Comparison of ENCODE assay signal across 26 mouse cellular contexts in genomic region chr7:102023821-102024220, GRCm38 (mm10). TPM values are rescaled to one million over a fixed set of nuclear protein-coding genes. Genes with fewer than 3 reads are reported as not detected.
DNase-seq lines count a peak whose midpoint lies in the region; ATAC-seq and TF ChIP-seq lines count a peak whose summit lies in the region.
"Had no signal": no experiment of that assay in that cellular context is flagged by ENCODE, and none has a peak within 500 bp of the region (broad histone marks: within the 10 kb centered on the region; RNA-seq: fewer than 3 reads in every experiment).

No protein-coding gene starts in this region.

- peaks cover 20% of the 10 kb centered on the region for H3K36me3 ChIP-seq in liver, embryonic 11.5 days (ENCODE audit: control insufficient read depth, insufficient read depth, low read length)
- H3K36me3 ChIP-seq in liver, postnatal 0 days (replicated peaks; ENCODE audit: insufficient read depth, low read length), result peaks cover 22% of the 10 kb centered on the region
- H3K36me3 ChIP-seq in midbrain, embryonic 15.5 days (replicated peaks), result peaks cover 34% of the 10 kb centered on the region

- DNase-seq in frontal cortex, postnatal 14 days (ENCODE audit: low spot score in 2 of 2), result no peak
- DNase-seq in liver, embryonic 11.5 days (ENCODE audit: low spot score), result peak; percentile 15
- DNase-seq in liver, postnatal 0 days, result no peak
- peak; percentile 51 for DNase-seq in right cerebral cortex, adult 18-20 months
- no peak for DNase-seq in right cerebral cortex, postnatal 14 days
- DNase-seq: adrenal gland, adult 8-10 months; adrenal gland, postnatal 25 days; cerebellum, adult 18-20 months; cerebellum, adult 9-10 months; cerebellum, postnatal 14 days; gastrocnemius, adult 2 months; gastrocnemius, postnatal 14 days; heart, adult 11 months had no signal

- peak; percentile 69 for ATAC-seq in frontal cortex, adult (ENCODE audit: low TSS enrichment)
- ATAC-seq in liver, embryonic 11.5 days (replicated peaks; ENCODE audit: low FRiP score), result no peak
- ATAC-seq in liver, postnatal 0 days, result no peak
- no peak for ATAC-seq in midbrain, embryonic 15.5 days (replicated peaks)
- ATAC-seq: activated CD4-positive, CD25-positive, alpha-beta regulatory T cell, adult 4 months; forebrain, embryonic 13.5 days; forebrain, embryonic 16.5 days had no signal

- 0 out of 2 replicates have a peak, but pooled peaks cover 2% of the 10 kb centered on the region for H3K4me1 ChIP-seq in liver, embryonic 11.5 days (replicated peaks; ENCODE audit: control insufficient read depth, insufficient read depth, low read length)
- no peaks in the 10 kb centered on the region for H3K4me1 ChIP-seq in liver, postnatal 0 days (ENCODE audit: insufficient read depth)
- H3K4me1 ChIP-seq in midbrain, embryonic 15.5 days, result no peaks in the 10 kb centered on the region
- H3K4me1 ChIP-seq: forebrain, embryonic 10.5 days; forebrain, embryonic 13.5 days; hindbrain, embryonic 12.5 days; hindbrain, embryonic 15.5 days had no signal

- no peak overlapping the region for H3K9ac ChIP-seq in liver, embryonic 11.5 days (ENCODE audit: low read depth, low read length)
- H3K9ac ChIP-seq in liver, postnatal 0 days (replicated peaks), result no peak overlapping the region
- H3K9ac ChIP-seq in midbrain, embryonic 15.5 days, result no peak overlapping the region
- H3K9ac ChIP-seq: forebrain, embryonic 13.5 days; hindbrain, embryonic 12.5 days; hindbrain, embryonic 15.5 days had no signal

- TF ChIP-seq CTCF in liver, postnatal 0 days (IDR thresholded peaks at IDR 0.05; ENCODE audit: low read depth), result no peak

- no peak for TF ChIP-seq EP300 in liver, postnatal 0 days (IDR thresholded peaks at IDR 0.05; ENCODE audit: low read depth)

- no peak overlapping the region for H3K4me3 ChIP-seq in liver, embryonic 11.5 days (ENCODE audit: low read depth, low read length)
- H3K4me3 ChIP-seq in liver, postnatal 0 days (ENCODE audit: low read depth, low read length), result no peak overlapping the region
- H3K4me3 ChIP-seq in midbrain, embryonic 15.5 days, result no peak overlapping the region
- H3K4me3 ChIP-seq: forebrain, embryonic 10.5 days; forebrain, embryonic 13.5 days; gastrocnemius, adult 2 months; hindbrain, embryonic 12.5 days; hindbrain, embryonic 15.5 days had no signal

- WGBS in liver, embryonic 11.5 days, result 94% methylated on average over 9 of the region's 9 CpGs
- 91% methylated on average over 9 of the region's 9 CpGs for WGBS in liver, postnatal 0 days (ENCODE audit: insufficient replicate concordance)
- WGBS in midbrain, embryonic 15.5 days, result 97% methylated on average over 9 of the region's 9 CpGs

- H3K27ac ChIP-seq in liver, embryonic 11.5 days (ENCODE audit: low read depth, low read length), result no peak overlapping the region
- H3K27ac ChIP-seq in liver, postnatal 0 days (ENCODE audit: low read depth), result no peak overlapping the region
- H3K27ac ChIP-seq in midbrain, embryonic 15.5 days, result no peak overlapping the region
- H3K27ac ChIP-seq: forebrain, embryonic 10.5 days; forebrain, embryonic 13.5 days; gastrocnemius, adult 2 months; hindbrain, embryonic 12.5 days; hindbrain, embryonic 15.5 days had no signal

- H3K4me2 ChIP-seq in liver, embryonic 11.5 days, result no peak overlapping the region
- no peak overlapping the region for H3K4me2 ChIP-seq in liver, postnatal 0 days (ENCODE audit: low read depth, low read length)
- H3K4me2 ChIP-seq in midbrain, embryonic 15.5 days, result no peak overlapping the region
- H3K4me2 ChIP-seq: forebrain, embryonic 13.5 days; heart, embryonic 11.5 days; hindbrain, embryonic 12.5 days; hindbrain, embryonic 15.5 days had no signal

- H3K9me3 ChIP-seq in liver, embryonic 11.5 days (ENCODE audit: control insufficient read depth, low read length), result no peaks in the 10 kb centered on the region
- no peaks in the 10 kb centered on the region for H3K9me3 ChIP-seq in liver, postnatal 0 days (ENCODE audit: low read length)
- H3K9me3 ChIP-seq in midbrain, embryonic 15.5 days, result no peaks in the 10 kb centered on the region
- H3K9me3 ChIP-seq: forebrain, embryonic 10.5 days; forebrain, embryonic 13.5 days; hindbrain, embryonic 12.5 days; hindbrain, embryonic 15.5 days had no signal

- no peaks in the 10 kb centered on the region for H3K27me3 ChIP-seq in liver, embryonic 11.5 days (replicated peaks; ENCODE audit: control insufficient read depth, insufficient read depth, low read length)
- no peaks in the 10 kb centered on the region for H3K27me3 ChIP-seq in liver, postnatal 0 days (ENCODE audit: insufficient read depth, low read length)
- H3K27me3 ChIP-seq in midbrain, embryonic 15.5 days (replicated peaks), result no peaks in the 10 kb centered on the region
- H3K27me3 ChIP-seq: forebrain, embryonic 13.5 days; hindbrain, embryonic 12.5 days; hindbrain, embryonic 15.5 days had no signal

RNA-seq across cellular contexts. Expression of gene Il18bp, which starts 5.3 kb away (rescaled TPM):
- polyA plus RNA-seq in liver, embryonic 11.5 days (2014; fragmentation: Nextera tagmentation; extraction: Ambion mirVana), result 2.4 and 3.9 TPM in 2 replicates
- polyA plus RNA-seq in liver, postnatal 0 days (2015; fragmentation: Nextera tagmentation; extraction: Ambion mirVana), result 37.7 and 40.6 TPM in 2 replicates
- 4.6 and 6.3 TPM in 2 replicates for polyA plus RNA-seq in midbrain, embryonic 15.5 days (2015; fragmentation: Nextera tagmentation; extraction: Ambion mirVana)

RNA-seq across cellular contexts. Expression of gene Rnf121, which starts 41.4 kb away (rescaled TPM):
- polyA plus RNA-seq in liver, embryonic 11.5 days (2014; fragmentation: Nextera tagmentation; extraction: Ambion mirVana), result 16.4 and 16.7 TPM in 2 replicates
- polyA plus RNA-seq in liver, postnatal 0 days (2015; fragmentation: Nextera tagmentation; extraction: Ambion mirVana), result 8.1 and 10.0 TPM in 2 replicates
- 33.7 and 34.2 TPM in 2 replicates for polyA plus RNA-seq in midbrain, embryonic 15.5 days (2015; fragmentation: Nextera tagmentation; extraction: Ambion mirVana)

RNA-seq across cellular contexts. Expression of gene Xndc1, which starts 41.5 kb away (rescaled TPM):
- 19.5 and 24.6 TPM in 2 replicates for polyA plus RNA-seq in liver, embryonic 11.5 days (2014; fragmentation: Nextera tagmentation; extraction: Ambion mirVana)
- 4.5 and 5.8 TPM in 2 replicates for polyA plus RNA-seq in liver, postnatal 0 days (2015; fragmentation: Nextera tagmentation; extraction: Ambion mirVana)
- 29.6 and 29.8 TPM in 2 replicates for polyA plus RNA-seq in midbrain, embryonic 15.5 days (2015; fragmentation: Nextera tagmentation; extraction: Ambion mirVana)

RNA-seq across cellular contexts. Expression of gene Xntrpc, which starts 41.7 kb away (rescaled TPM):
- polyA plus RNA-seq in liver, embryonic 11.5 days (2014; fragmentation: Nextera tagmentation; extraction: Ambion mirVana), result 0.71 and 0.81 TPM in 2 replicates
- 0.15 and 0.20 TPM in 2 replicates for polyA plus RNA-seq in liver, postnatal 0 days (2015; fragmentation: Nextera tagmentation; extraction: Ambion mirVana)
- 1.00 and 1.3 TPM in 2 replicates for polyA plus RNA-seq in midbrain, embryonic 15.5 days (2015; fragmentation: Nextera tagmentation; extraction: Ambion mirVana)

RNA-seq across cellular contexts. Expression of gene Trpc2, which starts 59.1 kb away (rescaled TPM):
- polyA plus RNA-seq in liver, embryonic 11.5 days (2014; fragmentation: Nextera tagmentation; extraction: Ambion mirVana), result not detected in 2 replicates
- not detected in 2 replicates for polyA plus RNA-seq in liver, postnatal 0 days (2015; fragmentation: Nextera tagmentation; extraction: Ambion mirVana)
- polyA plus RNA-seq in midbrain, embryonic 15.5 days (2015; fragmentation: Nextera tagmentation; extraction: Ambion mirVana), result not detected in 2 replicates
- polyA plus RNA-seq: embryonic facial prominence, embryonic 11.5 days; embryonic facial prominence, embryonic 14.5 days; forebrain, embryonic 10.5 days; forebrain, embryonic 13.5 days; heart, embryonic 11.5 days; heart, embryonic 14.5 days; heart, postnatal 0 days; hindbrain, embryonic 15.5 days had no signal

Comparison
In these comparisons a context has a peak if more than half of its experiments do, and no peak if none do; other contexts are left out.
1. DNase-seq: peak in liver, embryonic 11.5 days (single experiment) and right cerebral cortex, adult 18-20 months (single experiment); none in frontal cortex, postnatal 14 days (0 of 2), liver, postnatal 0 days (single experiment) and right cerebral cortex, postnatal 14 days (single experiment).